Mouse (Mus musculus) megakaryocyte, embryonic 14.5 days (primary cell): ENCODE measurements around the gene Zswim5. TPM values are rescaled to one million over a fixed set of nuclear protein-coding genes. Genes with fewer than 3 reads are reported as not detected.
A peak's percentile ranks its signal among the peaks of the same experiment; 100 is the strongest.

Experiments used
- H3K27me3 ChIP-seq: replicated peaks from 2 replicates; pipeline ENCODE3; 2012; ENCODE audit warnings: inconsistent platforms
- H3K36me3 ChIP-seq: replicated peaks from 2 replicates; pipeline ENCODE3; 2012; ENCODE audit warnings: low read length, inconsistent platforms, mixed read lengths
- H3K4me1 ChIP-seq: 2 replicates; pipeline ENCODE4 v1.6.1; 2012; ENCODE audit warnings: inconsistent platforms
- H3K4me3 ChIP-seq: replicated peaks from 2 replicates; pipeline ENCODE3; 2012; ENCODE audit warnings: moderate library complexity, mild to moderate bottlenecking, inconsistent platforms
- H3K9me3 ChIP-seq: 2 replicates; pipeline ENCODE4 v1.6.1; 2012; ENCODE audit warnings: inconsistent platforms
- FLI1 ChIP-seq: IDR thresholded peaks from 2 replicates; pipeline ENCODE4 v1.6.1; 2012; ENCODE audit warnings: low read length, inconsistent platforms, mixed read lengths
- GATA1 ChIP-seq: IDR thresholded peaks from 3 replicates; pipeline ENCODE4 v1.6.1; 2012; ENCODE audit warnings: mixed read lengths, low read length, inconsistent platforms, borderline replicate concordance
- polyA plus RNA-seq: library from polyadenylated mRNA; stranded (reverse); fragments of >175 nt; gene quantifications from 2 replicates; pipeline ENCODE4 v1.2.3, GENCODE M21; 2012; ENCODE audit warnings: low replicate concordance; ENCODE audit not compliant: insufficient read depth

The Zswim5 gene
- polyA plus RNA-seq, 1 experiment: 0.63 TPM

- peaks cover 19% of the 10 kb centered on the region for H3K36me3 ChIP-seq
- TF ChIP-seq FLI1 (no peak), GATA1 (no peak)
- peaks cover 6% of the 10 kb centered on the region for H3K27me3 ChIP-seq
- no peak overlapping the region for H3K4me3 ChIP-seq
- peaks cover 9% of the 10 kb centered on the region for H3K4me1 ChIP-seq
- no peaks in the 10 kb centered on the region for H3K9me3 ChIP-seq
These were observed 108.5 kb downstream of the Zswim5 start for GRCm38 (mm10) chr4:116985681-116986080.

- Histone ChIP-seq H3K4me1 (peaks cover 15% of the 10 kb centered on the region), H3K9me3 (no peaks in the 10 kb centered on the region), H3K27me3 (peaks cover 5% of the 10 kb centered on the region), H3K36me3 (peaks cover 28% of the 10 kb centered on the region), H3K4me3 (peak overlapping the region; percentile 2)
- TF ChIP-seq FLI1 (no peak), GATA1 (no peak)
These were observed 109.4 kb downstream of the Zswim5 start for GRCm38 (mm10) chr4:116986400-116987121.

GRCm38 (mm10) chr4:116987122-116987456, 109.9 kb downstream of the Zswim5 start:
- no peak overlapping the region for H3K4me3 ChIP-seq
- H3K36me3 ChIP-seq: peaks cover 33% of the 10 kb centered on the region
- H3K9me3 ChIP-seq: no peaks in the 10 kb centered on the region
- TF ChIP-seq GATA1 (no peak), FLI1 (no peak)
- peaks cover 5% of the 10 kb centered on the region for H3K27me3 ChIP-seq
- peaks cover 17% of the 10 kb centered on the region for H3K4me1 ChIP-seq

GRCm38 (mm10) chr4:116989731-116990130, 112.6 kb downstream of the Zswim5 start:
- Histone ChIP-seq H3K27me3 (no peaks in the 10 kb centered on the region), H3K36me3 (peaks cover 44% of the 10 kb centered on the region), H3K9me3 (no peaks in the 10 kb centered on the region), H3K4me1 (peaks cover 36% of the 10 kb centered on the region), H3K4me3 (no peak overlapping the region)
- no peak for TF ChIP-seq FLI1
- no peak for TF ChIP-seq GATA1

- no peak overlapping the region for H3K4me3 ChIP-seq
- peaks cover 44% of the 10 kb centered on the region for H3K36me3 ChIP-seq
- H3K27me3 ChIP-seq: no peaks in the 10 kb centered on the region
- H3K4me1 ChIP-seq: peaks cover 45% of the 10 kb centered on the region
- TF ChIP-seq FLI1 (no peak), GATA1 (no peak)
- no peaks in the 10 kb centered on the region for H3K9me3 ChIP-seq
These were observed 114.2 kb downstream of the Zswim5 start for GRCm38 (mm10) chr4:116991366-116991765.

GRCm38 (mm10) chr4:116993672-116994621, 116.8 kb downstream of the Zswim5 start, which contains the start of gene Urod:
TSS of gene Urod (minus strand) at chr4:116994413.
- Histone ChIP-seq H3K9me3 (no peaks in the 10 kb centered on the region), H3K4me1 (peaks cover 47% of the 10 kb centered on the region), H3K36me3 (peaks cover 60% of the 10 kb centered on the region), H3K27me3 (no peaks in the 10 kb centered on the region), H3K4me3 (peak within 1 kb of the TSS; percentile 97)
- no peak for TF ChIP-seq GATA1
- TF ChIP-seq FLI1: no peak

GRCm38 (mm10) chr4:116995131-116995797, 118.1 kb downstream of the Zswim5 start, which contains the start of gene Hectd3:
TSS of gene Hectd3 (plus strand) at chr4:116995317.
- peaks cover 47% of the 10 kb centered on the region for H3K4me1 ChIP-seq
- H3K36me3 ChIP-seq: peaks cover 62% of the 10 kb centered on the region
- no peaks in the 10 kb centered on the region for H3K9me3 ChIP-seq
- H3K27me3 ChIP-seq: no peaks in the 10 kb centered on the region
- peak within 1 kb of the TSS; percentile 97 for H3K4me3 ChIP-seq
- TF ChIP-seq GATA1: no peak
- TF ChIP-seq FLI1: no peak

GRCm38 (mm10) chr4:116995798-116996135, 118.6 kb downstream of the Zswim5 start:
- peaks cover 47% of the 10 kb centered on the region for H3K4me1 ChIP-seq
- peak overlapping the region; percentile 97 for H3K4me3 ChIP-seq
- H3K9me3 ChIP-seq: no peaks in the 10 kb centered on the region
- TF ChIP-seq GATA1: no peak
- TF ChIP-seq FLI1: no peak
- no peaks in the 10 kb centered on the region for H3K27me3 ChIP-seq
- peaks cover 62% of the 10 kb centered on the region for H3K36me3 ChIP-seq

GRCm38 (mm10) chr4:116999513-117000154, 122.5 kb downstream of the Zswim5 start:
- peaks cover 33% of the 10 kb centered on the region for H3K4me1 ChIP-seq
- no peak for TF ChIP-seq GATA1
- no peak for TF ChIP-seq FLI1
- H3K27me3 ChIP-seq: no peaks in the 10 kb centered on the region
- no peak overlapping the region for H3K4me3 ChIP-seq
- peaks cover 77% of the 10 kb centered on the region for H3K36me3 ChIP-seq
- no peaks in the 10 kb centered on the region for H3K9me3 ChIP-seq
